Mouse (Mus musculus): Measurements from ENCODE around the gene Bud13. TPM values are rescaled to one million over a fixed set of nuclear protein-coding genes. Genes with fewer than 3 reads are reported as not detected.

The Bud13 gene
- polyA plus RNA-seq, 1 experiment from 2014 or later, result 34.7 TPM

Other genes starting within 250 kb of the Bud13 start
- gene Apoa1, start 54.4 kb upstream of the Bud13 start, polyA plus RNA-seq (2016; fragmentation: Nextera tagmentation; extraction: Ambion mirVana), result 1.4 TPM in 2 replicates
- not detected in 2 replicates for gene Apoc3, start 47.4 kb upstream of the Bud13 start, polyA plus RNA-seq (2016; fragmentation: Nextera tagmentation; extraction: Ambion mirVana)
- not detected in 2 replicates for gene Apoa4, start 42.3 kb upstream of the Bud13 start, polyA plus RNA-seq (2016; fragmentation: Nextera tagmentation; extraction: Ambion mirVana)
- not detected in 2 replicates for gene Apoa5, start 14.4 kb upstream of the Bud13 start, polyA plus RNA-seq (2016; fragmentation: Nextera tagmentation; extraction: Ambion mirVana)
- gene Zpr1, start 9.9 kb upstream of the Bud13 start, polyA plus RNA-seq (2016; fragmentation: Nextera tagmentation; extraction: Ambion mirVana), result 70.8 and 71.1 TPM in 2 replicates
- not detected in 2 replicates for gene 4931429L15Rik, start 37.0 kb downstream of the Bud13 start, polyA plus RNA-seq (2016; fragmentation: Nextera tagmentation; extraction: Ambion mirVana)

Measured in embryonic facial prominence, embryonic 10.5 days (tissue).